Mouse (Mus musculus): ENCODE data around the gene Psmb3. TPM values are rescaled to one million over a fixed set of nuclear protein-coding genes. Genes with fewer than 3 reads are reported as not detected.

Psmb3 gene
- total and polyA plus RNA-seq, 3 experiments: 560 to 1,251 (median 863) TPM

DNA sequence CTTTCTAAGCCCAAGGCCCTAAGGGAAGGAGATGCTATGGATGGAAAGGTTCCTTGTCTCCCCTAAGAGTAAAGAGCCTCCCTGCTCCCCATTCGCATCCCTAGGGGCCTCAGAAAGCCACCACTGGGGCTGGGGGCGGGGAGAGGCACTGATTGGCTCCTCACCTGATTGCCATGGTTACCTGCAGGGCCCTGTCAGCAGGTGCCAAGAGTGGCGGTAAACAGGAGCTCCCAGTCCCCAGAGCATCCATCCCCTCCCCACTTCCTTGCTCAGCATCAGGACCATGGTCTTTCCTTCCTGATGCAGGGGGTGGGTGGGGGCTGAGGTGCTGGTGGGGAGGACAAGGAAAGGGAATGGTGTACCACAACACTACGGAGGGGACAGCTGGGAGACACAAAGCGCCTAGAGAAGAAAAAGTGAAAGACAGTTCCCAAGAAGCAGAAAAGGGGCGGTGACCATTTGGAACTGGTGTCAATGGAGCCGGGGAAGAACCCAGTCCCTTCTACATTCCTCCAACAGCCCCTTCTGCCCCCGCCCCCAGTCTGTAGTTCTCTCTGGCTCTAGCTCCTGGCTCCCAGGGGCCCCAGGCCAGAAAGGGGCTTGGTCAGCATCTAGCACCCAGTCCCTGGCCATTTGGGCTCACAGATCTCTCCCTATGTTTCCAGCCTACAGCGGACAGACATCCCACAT, 7.3 kb upstream of the Psmb3 start:
- Histone ChIP-seq H3K27me3 (replicated peaks) (peaks cover 8% of the 10 kb centered on the region), H3K4me2 (ENCODE audit: insufficient read depth, low read depth, poor library complexity, severe bottlenecking) (no peak overlapping the region), H3K4me3 (replicated peaks in 1 of 3; ENCODE audit: low read depth in 2 of 3, low read length in 2 of 3, poor library complexity in 1 of 3) (no peak overlapping the region), H3K36me3 (replicated peaks in 1 of 2; ENCODE audit: control insufficient read depth in 1 of 2, insufficient read depth in 1 of 2, low read length in 1 of 2) (peaks cover 25 to 39% of the 10 kb centered on the region in 2 experiments), H3K27ac (ENCODE audit: insufficient read depth, low read depth) (no peak overlapping the region), H3K79me2 (replicated peaks; ENCODE audit: control insufficient read depth, extremely low read depth, insufficient read depth, poor library complexity, severe bottlenecking) (no peaks in the 10 kb centered on the region; the same call in 1 of the 2 replicates), H3K4me1 (ENCODE audit: control insufficient read depth in 1 of 2, insufficient read depth in 2 of 2) (peaks cover 6 to 27% of the 10 kb centered on the region in 2 experiments; a peak in 3 of 4 replicates), H3K9ac (ENCODE audit: insufficient read depth, low read depth) (no peak overlapping the region), H3K9me3 (replicated peaks; ENCODE audit: low read length) (no peaks in the 10 kb centered on the region)
- TF ChIP-seq USF2 (conservative IDR thresholded peaks at IDR 0.05; ENCODE audit: low read depth, low read length): no peak
- TF ChIP-seq ZC3H11A (IDR thresholded peaks at IDR 0.05; ENCODE audit: low read depth, low read length): no peak
- TF ChIP-seq CTCF (conservative IDR thresholded peaks at IDR 0.05 in 1 of 2, IDR thresholded peaks at IDR 0.05 in 1 of 2; ENCODE audit: low read depth in 2 of 2, low read length in 2 of 2): no peak
- TF ChIP-seq JUN (IDR thresholded peaks at IDR 0.05; ENCODE audit: insufficient read depth, low read depth, low read length): no peak
- TF ChIP-seq MAZ (IDR thresholded peaks at IDR 0.05; ENCODE audit: low read depth, low read length): no peak
- TF ChIP-seq TCF12 (IDR thresholded peaks at IDR 0.05; ENCODE audit: low read depth, low read length): no peak
- TF ChIP-seq JUND (conservative IDR thresholded peaks at IDR 0.05; ENCODE audit: low read depth, low read length): no peak
- TF ChIP-seq POLR2AphosphoS2 (IDR thresholded peaks at IDR 0.05; ENCODE audit: low read depth, low read length): no peak
- no peak for TF ChIP-seq KAT2A (IDR thresholded peaks at IDR 0.05; ENCODE audit: insufficient replicate concordance, low read length)
- TF ChIP-seq CHD2 (IDR thresholded peaks at IDR 0.05; ENCODE audit: low read length): no peak
- no peak for TF ChIP-seq MYC (IDR thresholded peaks at IDR 0.05; ENCODE audit: low read depth, low read length)
- TF ChIP-seq MAFK (IDR thresholded peaks at IDR 0.05; ENCODE audit: insufficient replicate concordance, low read length): no peak
- no peak for TF ChIP-seq NRF1 (IDR thresholded peaks at IDR 0.05; ENCODE audit: low read depth, low read length)
- no peak for TF ChIP-seq SMC3 (IDR thresholded peaks at IDR 0.05; ENCODE audit: low read depth, low read length)
- no peak for TF ChIP-seq E2F4 (IDR thresholded peaks at IDR 0.05; ENCODE audit: insufficient replicate concordance, low read depth, low read length)
- no peak for TF ChIP-seq BHLHE40 (IDR thresholded peaks at IDR 0.05; ENCODE audit: low read depth, low read length)
- TF ChIP-seq NELFE (IDR thresholded peaks at IDR 0.05; ENCODE audit: low read depth, low read length): no peak
- TF ChIP-seq SIN3A (IDR thresholded peaks at IDR 0.05; ENCODE audit: low read length): no peak
- no peak for TF ChIP-seq ETS1 (conservative IDR thresholded peaks at IDR 0.05; ENCODE audit: low read depth, low read length)
- DNase-seq (ENCODE audit: extremely low read depth): no peak
- dilution Hi-C loops (cut with MboI; ENCODE audit: extremely low pct_ligation_motif_present, extremely low pct_unique_long_range_greater_than_20kb, low sequenced_read_pairs) (no loop called here), in situ Hi-C loops (cut with MboI; ENCODE audit: low pct_ligation_motif_present, low pct_unique_long_range_greater_than_20kb, low sequenced_read_pairs) (loop anchor here (5.0 kb wide), 1 partner anchor 64 kb away; no protein-coding TSS in a partner anchor)

DNA sequence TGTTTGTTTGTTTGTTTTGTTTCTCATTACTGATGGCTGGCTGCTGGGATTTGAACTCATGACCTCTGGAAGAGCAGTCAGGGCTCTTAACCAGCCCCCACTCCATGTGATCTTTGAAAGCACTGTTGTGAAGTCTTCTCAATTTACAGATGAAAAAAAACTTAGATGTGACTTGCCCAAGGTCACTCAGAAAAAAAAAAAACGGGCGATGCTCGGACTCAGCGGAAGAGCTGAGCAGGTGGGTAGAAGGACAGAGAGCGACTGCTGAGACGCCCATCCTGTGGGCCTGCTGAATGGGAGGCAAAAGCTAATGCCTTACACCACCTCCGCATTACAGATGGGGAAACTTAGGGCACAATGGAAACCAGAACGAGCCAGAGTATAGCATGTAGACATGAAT, 6.5 kb upstream of the Psmb3 start:
- no peak for DNase-seq (ENCODE audit: extremely low read depth)
- peaks cover 17 to 30% of the 10 kb centered on the region in 2 experiments for H3K36me3 ChIP-seq (replicated peaks in 1 of 2; ENCODE audit: control insufficient read depth in 1 of 2, insufficient read depth in 1 of 2, low read length in 1 of 2)
- in situ Hi-C loops (cut with MboI; ENCODE audit: low pct_ligation_motif_present, low pct_unique_long_range_greater_than_20kb, low sequenced_read_pairs) (loop anchor here (5.0 kb wide), 1 partner anchor 64 kb away; no protein-coding TSS in a partner anchor), dilution Hi-C loops (cut with MboI; ENCODE audit: extremely low pct_ligation_motif_present, extremely low pct_unique_long_range_greater_than_20kb, low sequenced_read_pairs) (no loop called here)
- peaks cover 16% of the 10 kb centered on the region for H3K27me3 ChIP-seq (replicated peaks)
- no peaks in the 10 kb centered on the region for H3K9me3 ChIP-seq (replicated peaks; ENCODE audit: low read length)
- H3K27ac ChIP-seq (ENCODE audit: insufficient read depth, low read depth): no peak overlapping the region
- H3K4me3 ChIP-seq (replicated peaks in 1 of 3; ENCODE audit: low read depth in 2 of 3, low read length in 2 of 3, poor library complexity in 1 of 3): no peak overlapping the region
- no peak overlapping the region for H3K4me2 ChIP-seq (ENCODE audit: insufficient read depth, low read depth, poor library complexity, severe bottlenecking)
- H3K4me1 ChIP-seq (ENCODE audit: control insufficient read depth in 1 of 2, insufficient read depth in 2 of 2): peaks cover 8 to 35% of the 10 kb centered on the region in 2 experiments
- TF ChIP-seq TBP (conservative IDR thresholded peaks at IDR 0.05; ENCODE audit: low read depth, low read length): no peak
- no peak for TF ChIP-seq ETS1 (conservative IDR thresholded peaks at IDR 0.05; ENCODE audit: low read depth, low read length)
- no peak for TF ChIP-seq KAT2A (IDR thresholded peaks at IDR 0.05; ENCODE audit: insufficient replicate concordance, low read length)
- no peak for TF ChIP-seq ZNF384 (IDR thresholded peaks at IDR 0.05; ENCODE audit: low read depth, low read length)
- TF ChIP-seq USF1 (IDR thresholded peaks at IDR 0.05; ENCODE audit: low read depth, low read length): no peak
- no peak for TF ChIP-seq ZMIZ1 (IDR thresholded peaks at IDR 0.05; ENCODE audit: low read depth, low read length)
- no peak for TF ChIP-seq NRF1 (IDR thresholded peaks at IDR 0.05; ENCODE audit: low read depth, low read length)
- no peak for TF ChIP-seq IRF4 (IDR thresholded peaks at IDR 0.05; ENCODE audit: low read depth, low read length)
- no peaks in the 10 kb centered on the region; the same call in 1 of the 2 replicates for H3K79me2 ChIP-seq (replicated peaks; ENCODE audit: control insufficient read depth, extremely low read depth, insufficient read depth, poor library complexity, severe bottlenecking)
- no peak overlapping the region for H3K9ac ChIP-seq (ENCODE audit: insufficient read depth, low read depth)

All from CH12.LX (cell line).